Mouse (Mus musculus) midbrain, embryonic 16.5 days (tissue): ENCODE data around the gene Tacr2. TPM values are rescaled to one million over a fixed set of nuclear protein-coding genes. Genes with fewer than 3 reads are reported as not detected.

Source experiments
- ATAC-seq: fragments of 200-750 bp; cut with Nextera tagmentation; 2 replicates; pipeline ENCODE4 v1.8.0; 2017; ENCODE audit warnings: moderate TSS enrichment
- H3K27ac ChIP-seq: fragments of 300-500 bp; sonication (generic); 2 replicates; pipeline ENCODE4 v1.5.1; 2014; ENCODE audit warnings: mild to moderate bottlenecking, low read length, mixed read lengths
- H3K27me3 ChIP-seq: fragments of 300-500 bp; sonication (generic); 2 replicates; pipeline ENCODE4 v1.6.1; 2014; ENCODE audit warnings: low read depth, low read length, mixed read lengths; ENCODE audit not compliant: control insufficient read depth, insufficient read depth
- H3K36me3 ChIP-seq: fragments of 300-500 bp; sonication (generic); 2 replicates; pipeline ENCODE4 v1.6.1; 2014; ENCODE audit warnings: mild to moderate bottlenecking, low read length, moderate library complexity, mixed read lengths; ENCODE audit not compliant: control insufficient read depth, insufficient read depth
- H3K4me1 ChIP-seq: fragments of 300-500 bp; sonication (generic); 2 replicates; pipeline ENCODE4 v1.6.1; 2014; ENCODE audit warnings: mild to moderate bottlenecking, low read length, mixed read lengths; ENCODE audit not compliant: control insufficient read depth, insufficient read depth
- H3K4me2 ChIP-seq: fragments of 300-500 bp; sonication (generic); 2 replicates; pipeline ENCODE4 v1.6.1; 2014; ENCODE audit warnings: mild to moderate bottlenecking, low read length, mixed read lengths
- H3K4me3 ChIP-seq: fragments of 300-500 bp; sonication (generic); 2 replicates; pipeline ENCODE4 v1.5.1; 2014; ENCODE audit warnings: low read depth, mild to moderate bottlenecking, low read length, moderate library complexity, mixed read lengths
- H3K9ac ChIP-seq: fragments of 300-500 bp; sonication (generic); 2 replicates; pipeline ENCODE4 v1.6.1; 2014; ENCODE audit warnings: low read depth, low read length, mixed read lengths
- H3K9me3 ChIP-seq: fragments of 300-500 bp; sonication (generic); replicated peaks from 2 replicates; pipeline ENCODE4 v1.6.1; 2014; ENCODE audit warnings: mild to moderate bottlenecking, low read length, mixed read lengths; ENCODE audit not compliant: control insufficient read depth, poor library complexity, severe bottlenecking
- WGBS: fragments of 180-500 bp; shearing (Covaris S2); extraction: QIAGEN DNeasy Blood & Tissue Kit; methylation state at CpG from one replicate; pipeline ENCODE4 v1.1.7; 2014; 5-methylcytosine and 5-hydroxymethylcytosine counted together
- polyA plus RNA-seq: library from polyadenylated mRNA; unstranded; fragments of >200 nt; fragmentation: Nextera tagmentation; extraction: Ambion mirVana; gene quantifications from 2 replicates; pipeline ENCODE4 v1.2.1, GENCODE M21; 2015

Gene Tacr2
- polyA plus RNA-seq, 1 experiment from 2014 or later = not detected

DNA sequence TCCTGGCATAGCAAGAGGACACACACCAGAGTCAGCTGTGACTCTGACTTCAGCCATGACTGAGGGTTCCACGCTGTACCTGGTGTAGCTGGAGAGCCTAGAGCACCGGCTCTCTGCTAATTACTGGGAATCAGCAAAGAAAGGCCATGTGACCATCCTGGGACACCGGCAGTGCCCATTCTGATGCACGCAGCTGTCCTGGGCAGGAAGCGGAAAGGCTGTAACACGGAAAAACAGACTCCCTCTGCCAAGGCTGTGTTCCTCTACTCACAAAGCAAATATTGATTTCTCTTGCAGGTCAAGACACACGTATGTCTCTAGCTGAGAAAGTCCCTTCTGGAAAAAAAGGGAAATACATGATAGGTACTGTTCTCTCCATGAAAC lies 33.5 kb upstream of the Tacr2 start:
- WGBS = 79% methylated on average over 7 of the region's 7 CpGs
- Histone ChIP-seq H3K9me3 (no peaks in the 10 kb centered on the region), H3K4me2 (no peak overlapping the region), H3K9ac (no peak overlapping the region), H3K27ac (no peak overlapping the region), H3K27me3 (no peaks in the 10 kb centered on the region), H3K4me3 (no peak overlapping the region), H3K4me1 (no peaks in the 10 kb centered on the region), H3K36me3 (no peaks in the 10 kb centered on the region)
- ATAC-seq = no peak

DNA sequence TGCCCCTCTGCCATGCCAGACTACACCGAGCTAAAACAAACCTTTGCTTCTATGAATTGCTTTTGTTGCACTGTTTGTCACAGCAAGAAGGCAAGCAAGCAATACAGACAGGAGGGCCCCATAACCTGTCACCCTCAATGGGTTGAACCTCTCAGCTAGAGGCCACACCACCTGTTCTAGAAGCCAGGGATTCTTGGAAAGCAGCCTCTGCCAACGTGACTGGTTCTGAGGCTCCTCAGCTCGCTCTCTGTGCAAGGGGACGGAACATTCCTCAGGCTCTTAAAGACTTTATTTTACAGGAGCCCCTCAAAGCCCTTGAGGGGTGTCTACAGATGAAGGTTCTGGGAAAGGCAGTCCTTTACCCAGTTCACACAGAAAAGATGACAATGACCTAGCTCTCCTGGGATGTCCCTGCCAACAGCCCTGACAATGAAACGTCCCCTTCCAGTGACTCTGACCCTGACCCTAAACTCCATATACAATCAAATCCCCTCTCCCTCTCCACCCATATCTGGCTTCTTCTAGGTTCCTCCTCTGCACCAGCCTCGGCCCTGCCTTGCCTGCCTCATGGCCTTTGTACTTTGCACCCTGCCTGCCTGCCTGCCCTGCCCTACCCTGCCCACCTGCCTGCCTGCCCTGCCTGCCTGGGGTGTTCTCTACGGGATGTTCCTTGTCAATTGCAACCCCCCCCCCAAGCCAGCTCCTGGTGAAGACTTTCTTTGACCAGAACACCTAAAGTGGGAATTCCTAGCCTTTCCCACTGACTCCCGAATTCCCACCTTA lies 31.3 kb upstream of the Tacr2 start:
- H3K36me3 ChIP-seq = no peaks in the 10 kb centered on the region
- no peaks in the 10 kb centered on the region for H3K4me1 ChIP-seq

DNA sequence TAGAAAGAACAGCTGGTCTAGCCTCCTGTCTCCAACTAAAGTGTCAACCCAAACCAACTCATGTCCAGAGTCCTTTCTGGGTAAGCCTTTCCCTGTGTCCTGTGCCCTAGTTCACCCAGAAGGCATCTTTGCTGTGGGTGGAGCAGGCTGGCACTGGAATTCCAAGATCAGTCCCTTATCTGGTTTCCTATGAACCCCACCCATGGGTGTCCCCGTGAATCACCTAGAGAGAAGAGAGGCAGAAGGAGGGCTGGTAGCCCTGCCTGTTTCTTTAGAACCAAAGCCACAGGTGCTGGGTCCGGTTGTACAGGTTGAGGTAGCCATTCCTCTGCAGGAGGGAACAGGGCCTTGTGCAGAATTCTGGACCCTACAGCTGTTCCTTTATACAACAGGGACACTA lies 30.6 kb upstream of the Tacr2 start:
- Histone ChIP-seq H3K4me3 (no peak overlapping the region), H3K4me1 (no peaks in the 10 kb centered on the region), H3K27ac (no peak overlapping the region), H3K9me3 (no peaks in the 10 kb centered on the region), H3K27me3 (no peaks in the 10 kb centered on the region), H3K36me3 (no peaks in the 10 kb centered on the region), H3K9ac (no peak overlapping the region), H3K4me2 (no peak overlapping the region)
- ATAC-seq = no peak
- WGBS = 90% methylated on average over 2 of the region's 2 CpGs

More for the DNA sequence above, 31.3 kb upstream of the Tacr2 start:
- no peak for ATAC-seq
- H3K4me3 ChIP-seq = no peak overlapping the region
- 81% methylated on average over 8 of the region's 8 CpGs for WGBS
- H3K9me3 ChIP-seq = no peaks in the 10 kb centered on the region
- H3K4me2 ChIP-seq = no peak overlapping the region
- H3K27ac ChIP-seq = no peak overlapping the region
- no peak overlapping the region for H3K9ac ChIP-seq
- H3K27me3 ChIP-seq = no peaks in the 10 kb centered on the region

DNA sequence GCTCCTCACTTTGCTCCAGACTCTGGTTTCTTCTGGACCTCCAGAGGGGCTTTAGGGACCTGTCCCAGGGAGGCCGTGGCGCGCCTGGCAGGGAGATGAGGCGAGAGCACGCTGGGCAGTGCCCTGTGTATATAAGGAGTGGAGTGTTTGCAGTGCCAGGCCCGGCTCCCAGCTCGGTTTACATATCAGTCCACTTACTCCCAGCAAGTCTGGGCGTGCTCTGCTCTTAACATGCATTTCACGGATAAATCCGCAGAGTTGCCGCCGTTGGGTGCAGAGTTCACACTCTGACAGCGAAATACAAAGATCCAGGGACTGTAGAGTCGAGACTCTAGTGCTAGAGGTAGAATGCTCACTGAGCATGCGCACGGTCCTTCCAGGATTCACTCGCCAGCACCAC lies 29.5 kb upstream of the Tacr2 start:
- no peak overlapping the region for H3K9ac ChIP-seq
- H3K27me3 ChIP-seq = no peaks in the 10 kb centered on the region
- H3K36me3 ChIP-seq = no peaks in the 10 kb centered on the region
- no peaks in the 10 kb centered on the region for H3K4me1 ChIP-seq
- no peak overlapping the region for H3K4me3 ChIP-seq
- H3K4me2 ChIP-seq = no peak overlapping the region
- WGBS = 85% methylated on average over 17 of the region's 17 CpGs
- H3K9me3 ChIP-seq = no peaks in the 10 kb centered on the region
- no peak for ATAC-seq
- no peak overlapping the region for H3K27ac ChIP-seq

DNA sequence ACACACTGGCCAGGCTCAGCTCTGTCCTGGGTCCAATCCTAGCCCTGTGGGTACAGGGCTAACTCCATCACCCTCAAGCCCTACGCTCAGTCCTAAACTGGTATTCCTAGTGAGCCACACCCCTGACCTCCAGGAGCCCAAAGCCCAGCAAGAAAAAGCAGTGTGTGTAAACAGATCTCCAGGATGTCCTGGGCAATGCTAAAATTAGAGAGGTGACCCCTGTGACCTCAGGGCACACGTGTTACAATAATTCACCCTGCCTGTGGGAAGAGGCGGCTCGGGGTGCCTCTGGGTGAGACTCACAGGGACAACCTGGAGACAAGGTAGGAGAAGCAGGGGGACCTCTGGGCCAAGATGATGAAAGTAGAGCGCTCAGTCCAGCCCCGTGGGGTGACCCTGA lies 28.0 kb upstream of the Tacr2 start:
- H3K27ac ChIP-seq = no peak overlapping the region
- H3K9me3 ChIP-seq = no peaks in the 10 kb centered on the region
- no peak overlapping the region for H3K9ac ChIP-seq
- no peaks in the 10 kb centered on the region for H3K36me3 ChIP-seq
- no peak overlapping the region for H3K4me2 ChIP-seq
- H3K27me3 ChIP-seq = no peaks in the 10 kb centered on the region
- ATAC-seq = no peak
- H3K4me3 ChIP-seq = no peak overlapping the region
- 84% methylated on average over 6 of the region's 6 CpGs for WGBS
- no peaks in the 10 kb centered on the region for H3K4me1 ChIP-seq

DNA sequence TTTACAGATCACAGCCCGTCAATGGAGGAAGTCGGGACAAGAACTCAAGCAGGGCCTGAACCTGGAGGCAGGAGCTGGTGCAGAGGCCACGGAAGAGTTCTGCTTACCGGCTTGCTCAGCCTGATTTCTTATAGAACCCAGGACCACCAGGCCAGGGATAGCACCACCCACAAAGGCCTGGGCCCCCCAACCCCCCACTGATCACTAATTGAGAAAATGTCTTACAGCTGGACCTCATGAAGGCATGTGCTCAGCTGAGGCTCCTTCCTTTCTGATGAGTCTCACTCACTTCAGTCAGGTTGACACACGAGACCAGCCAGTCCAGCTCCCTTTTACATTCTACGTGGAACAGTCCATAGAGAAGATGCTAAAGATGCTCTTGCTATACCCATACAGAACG lies 26.4 kb upstream of the Tacr2 start:
- ATAC-seq = no peak
- 73% methylated on average over 7 of the region's 7 CpGs for WGBS

DNA sequence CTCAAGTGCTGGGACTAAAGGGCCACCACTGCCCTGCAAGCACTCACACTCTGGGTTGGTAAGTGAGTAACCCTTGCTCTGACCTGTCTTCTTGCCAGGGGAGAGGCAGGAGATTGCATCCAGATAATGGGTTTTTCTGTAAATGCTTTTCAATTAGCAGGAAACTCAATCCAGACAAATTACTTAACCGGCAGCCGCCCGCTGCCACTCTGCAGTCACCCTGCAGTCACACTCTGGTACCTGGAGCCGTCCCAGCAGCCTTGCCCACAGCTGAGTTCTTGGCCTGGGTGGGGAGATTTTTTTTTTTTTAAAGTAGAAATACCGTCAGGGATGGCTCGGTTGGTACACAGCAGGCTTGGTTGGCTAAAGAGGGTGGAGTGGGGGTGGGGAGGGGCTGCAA lies 24.1 kb upstream of the Tacr2 start:
- H3K4me3 ChIP-seq = no peak overlapping the region
- no peaks in the 10 kb centered on the region for H3K9me3 ChIP-seq
- no peaks in the 10 kb centered on the region for H3K27me3 ChIP-seq
- 53% methylated on average over 6 of the region's 6 CpGs for WGBS
- ATAC-seq = no peak
- no peaks in the 10 kb centered on the region for H3K36me3 ChIP-seq
- H3K27ac ChIP-seq = no peak overlapping the region
- no peak overlapping the region for H3K4me2 ChIP-seq
- H3K9ac ChIP-seq = no peak overlapping the region
- H3K4me1 ChIP-seq = peaks cover 5% of the 10 kb centered on the region

More for the DNA sequence above, 26.4 kb upstream of the Tacr2 start:
- Histone ChIP-seq H3K27me3 (no peaks in the 10 kb centered on the region), H3K27ac (no peak overlapping the region), H3K4me2 (no peak overlapping the region), H3K9ac (no peak overlapping the region), H3K9me3 (no peaks in the 10 kb centered on the region), H3K4me3 (no peak overlapping the region), H3K36me3 (no peaks in the 10 kb centered on the region), H3K4me1 (peaks cover 5% of the 10 kb centered on the region)

DNA sequence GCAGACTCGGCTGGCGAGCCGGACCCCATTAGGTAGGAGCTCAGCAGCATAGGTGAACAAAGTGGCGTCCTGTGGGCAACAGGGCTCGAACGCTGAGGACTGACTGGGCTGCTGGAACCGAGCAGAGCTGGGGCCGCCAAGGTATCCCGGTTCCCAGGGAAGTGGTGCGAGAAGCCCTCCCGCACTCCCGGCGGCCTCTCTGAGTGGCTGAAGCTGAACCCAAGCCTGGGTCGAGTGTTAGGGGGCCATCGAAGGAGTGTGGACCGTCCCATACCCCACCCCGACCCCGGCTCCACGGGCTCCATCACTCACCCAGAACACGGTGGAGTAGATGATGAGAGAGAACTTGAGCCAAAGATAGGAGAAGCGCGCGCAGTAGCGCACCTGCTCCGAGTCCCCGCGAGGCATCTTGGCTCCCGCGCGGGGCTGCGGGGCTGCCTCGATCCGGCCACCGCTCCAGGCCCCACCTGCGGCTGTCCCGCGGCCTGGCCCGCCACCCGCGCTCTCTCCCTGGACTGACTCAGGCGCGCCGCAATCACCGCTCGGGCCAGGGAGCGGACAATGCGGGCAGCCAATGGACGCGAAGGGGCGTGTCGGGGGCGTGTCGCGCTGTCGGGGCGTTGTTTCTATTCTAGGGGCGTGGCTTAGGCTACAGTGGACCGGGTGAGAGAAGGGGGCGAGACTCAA lies 21.4 kb upstream of the Tacr2 start, which contains the start of gene Tspan15:
Tspan15 (minus strand) TSS at position 544 of the 687 bp plus-strand sequence.
- H3K27ac ChIP-seq = no peak within 1 kb of the TSS
- ATAC-seq = peak; percentile 97
- peak within 1 kb of the TSS; percentile 73 for H3K4me3 ChIP-seq
- H3K27me3 ChIP-seq = no peaks in the 10 kb centered on the region
- H3K4me2 ChIP-seq = peak within 1 kb of the TSS; percentile 97
- no peaks in the 10 kb centered on the region for H3K36me3 ChIP-seq
- peaks cover 5% of the 10 kb centered on the region for H3K4me1 ChIP-seq
- no peaks in the 10 kb centered on the region for H3K9me3 ChIP-seq
- H3K9ac ChIP-seq = peak within 1 kb of the TSS; percentile 75
- under 1% methylated on average over 57 of the region's 59 CpGs for WGBS

DNA sequence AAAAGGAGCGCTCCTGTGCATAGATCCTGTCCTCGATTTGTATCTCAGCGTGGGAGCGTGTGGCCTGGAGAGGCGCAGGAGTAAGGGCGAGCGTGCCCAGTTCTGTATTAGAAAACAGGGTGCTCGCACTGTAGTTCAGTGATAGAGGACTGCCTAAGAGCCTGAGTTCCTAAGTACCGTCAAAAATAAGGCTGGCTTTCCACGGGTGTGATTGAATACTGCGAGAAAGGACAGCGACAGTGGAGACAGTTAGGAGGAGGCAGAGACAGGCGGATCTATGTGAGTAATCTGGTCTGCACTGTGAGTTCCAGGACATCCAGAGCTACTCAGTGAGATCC lies 20.9 kb upstream of the Tacr2 start:
- Histone ChIP-seq H3K4me1 (peaks cover 5% of the 10 kb centered on the region), H3K4me3 (peak overlapping the region; percentile 73), H3K4me2 (peak overlapping the region; percentile 97), H3K27me3 (no peaks in the 10 kb centered on the region), H3K9me3 (no peaks in the 10 kb centered on the region), H3K36me3 (no peaks in the 10 kb centered on the region), H3K9ac (peak overlapping the region; percentile 75), H3K27ac (no peak overlapping the region)
- WGBS = 3% methylated on average over 13 of the region's 13 CpGs
- ATAC-seq = peak; percentile 80; the same call in 1 of the 2 replicates
